Mouse (Mus musculus) brain, adult 2 months (tissue): Measurements from ENCODE around the gene Maoa.

Experiments used
- DNase-seq: peaks from one replicate; pipeline ENCODE4 v3.0.0; 2011; ENCODE audit warnings: low read depth, low spot score

Gene Maoa

GRCm38 (mm10) chrX:16619034-16619929 is at the start of gene Maoa:
Gene Maoa, plus strand, starts transcription at chrX:16619698.
- DNase-seq, result peak; percentile 94

- DNase-seq, result peak; percentile 96
Measured at GRCm38 (mm10) chrX:16618225-16619033, 1.1 kb upstream of the Maoa start.

DNA sequence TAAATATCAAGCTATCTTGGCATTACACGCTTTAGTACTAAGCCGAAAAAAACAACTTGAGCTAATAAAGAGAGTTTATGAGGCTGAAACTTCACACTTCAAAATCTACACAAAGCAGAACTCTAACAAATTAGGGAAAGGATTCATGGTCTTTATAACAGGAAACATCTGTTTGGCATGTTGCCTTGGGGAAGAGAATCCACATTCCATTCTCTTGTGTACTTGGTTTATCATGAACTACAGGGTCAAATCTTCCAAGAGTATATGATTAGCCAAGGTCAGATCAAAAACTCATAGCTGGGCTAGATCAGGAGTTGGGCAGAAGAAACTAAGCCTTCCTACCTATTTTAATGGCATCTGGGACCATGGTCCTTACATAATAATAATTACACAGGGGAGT is 37.0 kb downstream of the Maoa start:
- DNase-seq, result no peak

- DNase-seq, result no peak
Measured at GRCm38 (mm10) chrX:16706094-16706493, 86.6 kb downstream of the Maoa start.

- peak; percentile 3 for DNase-seq
Measured at GRCm38 (mm10) chrX:16714033-16714432, 94.5 kb downstream of the Maoa start.
